Mouse (Mus musculus) cerebellum, adult 2 months (tissue): ENCODE measurements around the gene Cfap299.

Experiments
- CTCF ChIP-seq: fragments of 200-500 bp; IDR thresholded peaks from 2 replicates; pipeline ENCODE4 v1.5.1; 2011; ENCODE audit warnings: low read depth, mild to moderate bottlenecking, control low read depth, low read length, moderate library complexity, borderline replicate concordance; ENCODE audit not compliant: insufficient read depth
- POLR2A ChIP-seq: fragments of 200-500 bp; IDR thresholded peaks from 2 replicates; pipeline ENCODE4 v1.6.1; 2011; ENCODE audit warnings: low read length, control low read depth, borderline replicate concordance; ENCODE audit not compliant: insufficient read depth

DNA sequence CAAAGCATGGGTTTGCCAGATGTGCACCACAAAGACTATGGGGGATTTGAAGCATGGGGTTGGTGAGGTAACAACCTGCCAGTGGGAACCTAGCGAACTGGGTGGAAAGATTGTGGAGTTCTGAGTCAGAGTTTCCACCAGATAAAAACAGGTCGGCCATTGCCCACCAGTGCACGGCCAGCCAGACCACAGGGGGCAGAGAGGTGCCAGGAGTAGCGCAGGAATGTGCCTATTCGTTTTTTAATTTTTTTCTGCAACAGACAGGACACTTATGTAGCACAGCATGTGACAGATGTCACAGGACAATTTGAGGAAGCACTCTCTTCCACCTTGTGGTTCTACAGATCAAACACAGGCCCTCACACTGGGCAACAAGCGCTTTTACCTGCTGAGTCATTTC is 475.7 kb downstream of the Cfap299 start:
- no peak for TF ChIP-seq CTCF
- TF ChIP-seq POLR2A, result no peak
